Mouse (Mus musculus) heart, adult 2 months (tissue): Measurements from ENCODE around the gene Hmga2. TPM values are rescaled to one million over a fixed set of nuclear protein-coding genes. Genes with fewer than 3 reads are reported as not detected.

Experiments used
- DNase-seq, 2 experiments: peaks; one replicate each; pipeline ENCODE4 v3.0.0; 2021
- H3K27ac ChIP-seq: fragments of 200-600 bp; 2 replicates; pipeline ENCODE4 v1.8.1; 2022
- H3K27me3 ChIP-seq: fragments of 200-500 bp; 2 replicates; pipeline ENCODE4 v1.6.1; 2012; ENCODE audit warnings: mild to moderate bottlenecking, low read length, inconsistent platforms, mixed read lengths; ENCODE audit not compliant: control insufficient read depth, insufficient read depth
- H3K36me3 ChIP-seq: fragments of 200-500 bp; 2 replicates; pipeline ENCODE4 v1.6.1; 2012; ENCODE audit warnings: low read length, inconsistent platforms; ENCODE audit not compliant: control insufficient read depth, insufficient read depth
- H3K4me1 ChIP-seq: fragments of 200-500 bp; 2 replicates; pipeline ENCODE4 v1.6.1; 2011; ENCODE audit warnings: low read length; ENCODE audit not compliant: control insufficient read depth, insufficient read depth
- H3K4me3 ChIP-seq: fragments of 200-600 bp; 2 replicates; pipeline ENCODE4 v1.8.1; 2022
- H3K79me2 ChIP-seq: fragments of 200-500 bp; replicated peaks from 2 replicates; pipeline ENCODE4 v1.6.1; 2012; ENCODE audit warnings: mild to moderate bottlenecking, inconsistent platforms, low read length, moderate library complexity, mixed read lengths; ENCODE audit not compliant: control insufficient read depth, insufficient read depth
- H3K9ac ChIP-seq: fragments of 200-500 bp; 2 replicates; pipeline ENCODE4 v1.6.1; 2012; ENCODE audit warnings: low read depth, mild to moderate bottlenecking, control low read depth, inconsistent platforms, low read length, mixed read lengths
- CTCF ChIP-seq: fragments of 200-600 bp; IDR thresholded peaks from 2 replicates; pipeline ENCODE4 v1.8.1; 2022; ENCODE audit warnings: antibody characterized with exemption, mild to moderate bottlenecking, moderate library complexity
- EP300 ChIP-seq: fragments of 200-500 bp; IDR thresholded peaks from 2 replicates; pipeline ENCODE4 v1.6.1; 2011; ENCODE audit warnings: low read depth, low read length, control low read depth; ENCODE audit not compliant: insufficient read depth
- POLR2A ChIP-seq: fragments of 200-500 bp; IDR thresholded peaks from 2 replicates; pipeline ENCODE4 v1.6.1; 2011; ENCODE audit warnings: mild to moderate bottlenecking, low read depth, low read length, control low read depth; ENCODE audit not compliant: insufficient read depth
- WGBS: fragments of 180-500 bp; shearing (Covaris S2); methylation state at CpG from one replicate; pipeline ENCODE4 v1.1.7; 2018; 5-methylcytosine and 5-hydroxymethylcytosine counted together
- intact Hi-C: fragments of 180-260 bp; cut with DNase I; formaldehyde crosslinking; loops from one replicate; pipeline ENCODE4 v1.15.1; 2025
- polyA plus RNA-seq: library from polyadenylated mRNA; depleted of rRNA; stranded (reverse); fragments of >200 nt; gene quantifications from 2 replicates; pipeline ENCODE4 v1.2.3, GENCODE M21; 2012
- total RNA-seq, 2 experiments: library from RNA; stranded (reverse); gene quantifications; 2 replicates each; pipeline ENCODE4 v1.2.3; 2021

The Hmga2 gene
- total and polyA plus RNA-seq, 3 experiments, result not detected

GRCm38 (mm10) chr10:120488526-120488925 lies 12.3 kb upstream of the Hmga2 start:
- no peak overlapping the region for H3K27ac ChIP-seq
- TF ChIP-seq CTCF (no peak), EP300 (no peak)
- H3K27me3 ChIP-seq, result no peaks in the 10 kb centered on the region
- H3K9ac ChIP-seq, result no peak overlapping the region
- intact Hi-C loops, result no loop called here
- H3K36me3 ChIP-seq, result no peaks in the 10 kb centered on the region
- WGBS, result 72% methylated on average over 4 of the region's 4 CpGs
- no peak overlapping the region for H3K4me3 ChIP-seq
- no peaks in the 10 kb centered on the region for H3K4me1 ChIP-seq
- no peak for DNase-seq
- no peaks in the 10 kb centered on the region for H3K79me2 ChIP-seq

GRCm38 (mm10) chr10:120487881-120488280 lies 11.6 kb upstream of the Hmga2 start:
- no peaks in the 10 kb centered on the region for H3K36me3 ChIP-seq
- no peak overlapping the region for H3K9ac ChIP-seq
- no peaks in the 10 kb centered on the region for H3K79me2 ChIP-seq
- no peak overlapping the region for H3K27ac ChIP-seq
- no peak for DNase-seq
- TF ChIP-seq CTCF (no peak), EP300 (no peak), POLR2A (no peak)
- no peak overlapping the region for H3K4me3 ChIP-seq
- no peaks in the 10 kb centered on the region for H3K27me3 ChIP-seq
- WGBS, result 90% methylated on average over 1 of the region's 1 CpGs
- H3K4me1 ChIP-seq, result no peaks in the 10 kb centered on the region
- intact Hi-C loops, result no loop called here

GRCm38 (mm10) chr10:120485461-120485860 lies 9.2 kb upstream of the Hmga2 start:
- Histone ChIP-seq H3K36me3 (no peaks in the 10 kb centered on the region), H3K27me3 (no peaks in the 10 kb centered on the region; the same call in 1 of the 2 replicates), H3K4me1 (no peaks in the 10 kb centered on the region), H3K79me2 (no peaks in the 10 kb centered on the region), H3K9ac (no peak overlapping the region), H3K4me3 (no peak overlapping the region), H3K27ac (no peak overlapping the region)
- no peak for DNase-seq
- intact Hi-C loops, result no loop called here
- 65% methylated on average over 1 of the region's 1 CpGs for WGBS
- TF ChIP-seq EP300 (no peak), CTCF (no peak), POLR2A (no peak)

GRCm38 (mm10) chr10:120484144-120484543 lies 7.9 kb upstream of the Hmga2 start:
- Histone ChIP-seq H3K9ac (no peak overlapping the region), H3K4me3 (no peak overlapping the region), H3K27ac (no peak overlapping the region), H3K36me3 (no peaks in the 10 kb centered on the region), H3K79me2 (no peaks in the 10 kb centered on the region), H3K4me1 (no peaks in the 10 kb centered on the region), H3K27me3 (peaks cover 1% of the 10 kb centered on the region; the same call in 1 of the 2 replicates)
- DNase-seq, result no peak
- intact Hi-C loops, result no loop called here
- no peak for TF ChIP-seq EP300
- TF ChIP-seq POLR2A, result no peak
- TF ChIP-seq CTCF, result no peak
- 60% methylated on average over 4 of the region's 4 CpGs for WGBS

GRCm38 (mm10) chr10:120478164-120478563 lies 1.9 kb upstream of the Hmga2 start:
- H3K4me1 ChIP-seq, result 0 out of 2 replicates have a peak, but pooled peaks cover 2% of the 10 kb centered on the region
- 3% methylated on average over 16 of the region's 16 CpGs for WGBS
- H3K4me3 ChIP-seq, result no peak overlapping the region
- H3K27me3 ChIP-seq, result peaks cover 30% of the 10 kb centered on the region
- no peaks in the 10 kb centered on the region for H3K79me2 ChIP-seq
- peak; percentile 2 to 25 for DNase-seq
- intact Hi-C loops, result no loop called here
- no peak overlapping the region for H3K9ac ChIP-seq
- H3K27ac ChIP-seq, result no peak overlapping the region
- TF ChIP-seq CTCF (no peak), EP300 (no peak), POLR2A (no peak)
- no peaks in the 10 kb centered on the region for H3K36me3 ChIP-seq

- H3K9ac ChIP-seq, result no peak overlapping the region
- H3K36me3 ChIP-seq, result no peaks in the 10 kb centered on the region
- H3K4me3 ChIP-seq, result peak overlapping the region; percentile 22; the same call in 1 of the 2 replicates
- peaks cover 31% of the 10 kb centered on the region for H3K27me3 ChIP-seq
- TF ChIP-seq EP300 (no peak), CTCF (no peak), POLR2A (no peak)
- 3% methylated on average over 21 of the region's 21 CpGs for WGBS
- H3K4me1 ChIP-seq, result 0 out of 2 replicates have a peak, but pooled peaks cover 2% of the 10 kb centered on the region
- DNase-seq, result peak; percentile 4 to 26
- intact Hi-C loops, result no loop called here
- H3K27ac ChIP-seq, result no peak overlapping the region
- no peaks in the 10 kb centered on the region for H3K79me2 ChIP-seq
These were observed 1.2 kb upstream of the Hmga2 start for GRCm38 (mm10) chr10:120477501-120477900.
